Mouse (Mus musculus) urinary bladder, postnatal 25 days (tissue): Measurements from ENCODE around the gene Phgdh.
A peak's percentile ranks its signal among the peaks of the same experiment; 100 is the strongest.

Source experiments
- DNase-seq: peaks from one replicate; pipeline ENCODE4 v3.0.0; 2022; ENCODE audit warnings: low spot score

The Phgdh gene

GRCm38 (mm10) chr3:98348106-98348505 is 8.3 kb upstream of the Phgdh start:
- no peak for DNase-seq

- DNase-seq, result no peak
These were observed 3.4 kb upstream of the Phgdh start for GRCm38 (mm10) chr3:98343235-98343634.

DNA sequence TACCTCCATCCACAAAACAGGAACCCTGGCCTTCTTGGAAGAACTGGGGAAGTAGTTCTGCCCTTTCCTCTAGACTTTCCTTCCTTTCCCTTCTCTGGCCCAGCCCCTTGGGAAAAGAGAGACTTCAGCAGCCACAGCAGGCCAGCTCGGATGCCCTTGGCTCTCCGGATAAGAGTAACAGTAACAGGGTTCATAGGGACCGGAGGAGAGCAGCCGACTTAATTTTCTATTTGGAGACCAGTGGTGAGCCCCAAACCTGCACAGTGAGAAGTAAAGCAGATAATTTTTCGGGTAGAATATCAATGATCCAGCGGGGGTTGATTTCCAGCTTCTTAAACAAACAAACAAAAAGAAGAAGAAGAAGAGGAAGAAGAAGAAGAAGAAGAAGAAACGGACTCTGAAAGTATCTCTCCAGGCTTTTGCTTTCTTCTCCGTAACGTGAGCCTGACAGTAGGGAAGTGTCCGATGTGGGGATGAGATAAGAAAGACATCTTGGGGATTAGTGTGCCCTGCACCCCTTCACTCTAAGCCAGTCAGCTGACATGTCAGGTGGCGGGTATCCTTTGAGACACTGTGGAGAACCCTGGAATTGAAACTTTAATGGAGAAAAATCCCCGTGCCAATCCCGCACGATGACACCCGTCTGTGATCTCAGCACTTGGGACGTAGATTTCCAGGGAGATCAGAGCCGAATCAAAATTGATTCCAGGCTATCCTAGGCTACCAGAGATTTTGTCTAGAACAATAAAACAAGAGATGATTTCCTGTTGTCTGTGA is 1.2 kb upstream of the Phgdh start:
- DNase-seq, result no peak

DNA sequence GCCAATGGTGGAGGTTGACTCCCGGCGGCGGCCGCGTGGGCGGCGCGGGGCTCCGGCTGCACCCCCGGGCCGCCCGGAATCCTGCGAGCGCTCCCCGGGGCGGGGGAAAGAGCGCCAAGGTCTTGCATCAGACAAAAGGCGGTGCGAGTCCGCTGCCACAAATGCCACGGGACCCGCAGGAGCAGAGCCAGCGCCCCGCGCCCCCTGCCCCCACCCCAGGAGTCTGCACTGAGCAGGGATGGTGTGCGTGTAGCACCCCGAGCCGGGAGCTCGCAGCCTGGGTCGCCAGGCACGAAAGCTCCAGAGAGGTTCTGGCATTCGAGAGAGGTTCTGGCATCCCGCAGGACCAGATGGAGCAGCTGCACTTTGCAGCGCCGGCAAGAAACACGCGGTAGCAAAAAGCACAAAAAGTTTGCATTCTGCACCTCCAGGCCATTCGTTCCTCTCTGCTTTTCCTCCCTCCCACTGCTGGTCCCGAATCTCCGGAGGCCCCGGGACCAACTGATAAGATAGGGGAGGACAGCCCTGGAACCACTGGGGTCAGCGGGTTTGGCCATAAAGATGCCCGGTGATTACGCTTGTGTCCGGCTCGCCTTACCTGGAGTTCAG is 589 bp downstream of the Phgdh start:
- peak; percentile 51 for DNase-seq

- peak; percentile 60 for DNase-seq
These were observed 1.2 kb downstream of the Phgdh start for GRCm38 (mm10) chr3:98338584-98339041.

GRCm38 (mm10) chr3:98336661-98337654 is 2.8 kb downstream of the Phgdh start:
- DNase-seq, result no peak

DNA sequence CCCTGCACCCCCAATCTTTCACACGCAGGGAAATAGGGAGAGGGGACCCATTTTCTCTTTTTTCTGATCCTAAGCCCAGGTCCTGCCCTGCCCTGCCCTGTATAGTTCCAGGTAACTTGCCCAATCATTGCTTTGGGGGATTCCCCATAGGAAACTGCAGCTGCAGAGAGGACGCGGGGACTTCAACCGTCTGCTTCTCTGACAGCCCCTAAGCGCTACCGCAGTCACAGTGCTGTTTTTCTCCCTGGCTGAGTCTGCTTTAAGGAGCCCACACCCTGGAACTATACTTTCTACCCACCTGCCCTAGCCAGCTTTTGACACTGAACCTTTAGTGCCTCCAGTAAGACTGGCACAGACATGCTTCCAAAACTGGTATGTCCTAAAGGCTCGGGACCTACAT is 3.9 kb downstream of the Phgdh start:
- no peak for DNase-seq

DNA sequence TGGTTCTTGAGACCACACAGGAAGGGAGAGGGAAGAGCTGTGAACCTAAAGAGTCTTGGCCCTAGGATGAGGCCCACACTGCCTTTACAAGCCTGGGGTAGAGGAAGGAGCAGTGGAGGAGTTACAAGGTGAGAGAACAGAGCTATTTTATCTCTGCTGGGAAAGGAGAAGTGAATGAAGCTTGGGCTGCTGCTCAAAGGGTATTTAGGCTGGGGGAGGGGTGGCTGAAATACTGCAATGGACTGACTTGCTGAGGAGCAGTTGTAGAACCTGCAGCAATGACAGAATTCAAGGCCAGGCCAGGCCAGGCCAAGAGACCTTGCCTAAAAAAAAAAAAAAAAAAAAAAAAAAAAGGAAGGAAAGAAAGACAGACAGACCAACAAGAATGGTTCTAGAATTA is 4.5 kb downstream of the Phgdh start:
- no peak for DNase-seq

DNA sequence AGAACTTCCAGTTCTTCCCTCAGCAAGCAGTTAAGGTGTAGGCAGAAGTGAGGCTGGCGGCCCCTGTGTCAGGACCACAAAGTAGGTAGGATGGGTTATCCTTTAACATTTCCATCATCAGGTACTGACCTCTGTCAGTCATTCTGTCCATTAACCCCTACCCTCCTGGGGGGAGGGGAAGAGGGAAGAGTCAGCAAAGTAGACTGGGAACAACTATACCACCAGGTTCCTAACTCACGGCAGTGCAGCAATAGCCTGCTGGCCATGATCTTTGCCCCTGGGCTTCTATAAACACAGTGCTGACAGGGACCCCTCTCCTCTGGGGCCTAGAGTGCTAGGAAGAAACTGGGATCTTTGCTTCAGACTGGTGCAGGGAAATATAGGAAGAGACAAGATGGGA is 5.8 kb downstream of the Phgdh start:
- DNase-seq, result no peak

GRCm38 (mm10) chr3:98324235-98324634 is 15.6 kb downstream of the Phgdh start:
- no peak for DNase-seq

GRCm38 (mm10) chr3:98322209-98322608 is 17.6 kb downstream of the Phgdh start:
- DNase-seq, result no peak

- DNase-seq, result no peak
These were observed 20.6 kb downstream of the Phgdh start for GRCm38 (mm10) chr3:98319190-98319589.

- DNase-seq, result no peak
These were observed 22.6 kb downstream of the Phgdh start for GRCm38 (mm10) chr3:98317143-98317542.

DNA sequence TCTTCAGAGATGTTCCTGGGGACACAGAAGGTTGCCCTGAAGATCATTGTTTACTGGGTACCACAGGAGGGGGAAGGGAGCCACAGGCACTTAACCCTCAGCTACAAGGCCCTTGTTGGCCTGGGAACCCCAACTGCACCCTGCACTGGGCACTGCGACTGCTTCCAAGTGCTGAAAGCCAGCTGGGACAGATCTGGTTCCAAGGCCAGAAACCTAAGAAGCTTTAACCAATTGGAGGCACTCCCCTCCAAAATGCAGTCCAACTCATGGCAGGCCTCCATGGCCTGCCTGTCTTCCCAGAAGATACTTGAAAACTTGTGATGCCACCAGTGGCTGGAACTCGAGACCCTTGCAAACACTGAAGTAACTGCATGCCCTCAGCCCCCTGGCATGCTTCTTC is 24.6 kb downstream of the Phgdh start:
- no peak for DNase-seq

DNA sequence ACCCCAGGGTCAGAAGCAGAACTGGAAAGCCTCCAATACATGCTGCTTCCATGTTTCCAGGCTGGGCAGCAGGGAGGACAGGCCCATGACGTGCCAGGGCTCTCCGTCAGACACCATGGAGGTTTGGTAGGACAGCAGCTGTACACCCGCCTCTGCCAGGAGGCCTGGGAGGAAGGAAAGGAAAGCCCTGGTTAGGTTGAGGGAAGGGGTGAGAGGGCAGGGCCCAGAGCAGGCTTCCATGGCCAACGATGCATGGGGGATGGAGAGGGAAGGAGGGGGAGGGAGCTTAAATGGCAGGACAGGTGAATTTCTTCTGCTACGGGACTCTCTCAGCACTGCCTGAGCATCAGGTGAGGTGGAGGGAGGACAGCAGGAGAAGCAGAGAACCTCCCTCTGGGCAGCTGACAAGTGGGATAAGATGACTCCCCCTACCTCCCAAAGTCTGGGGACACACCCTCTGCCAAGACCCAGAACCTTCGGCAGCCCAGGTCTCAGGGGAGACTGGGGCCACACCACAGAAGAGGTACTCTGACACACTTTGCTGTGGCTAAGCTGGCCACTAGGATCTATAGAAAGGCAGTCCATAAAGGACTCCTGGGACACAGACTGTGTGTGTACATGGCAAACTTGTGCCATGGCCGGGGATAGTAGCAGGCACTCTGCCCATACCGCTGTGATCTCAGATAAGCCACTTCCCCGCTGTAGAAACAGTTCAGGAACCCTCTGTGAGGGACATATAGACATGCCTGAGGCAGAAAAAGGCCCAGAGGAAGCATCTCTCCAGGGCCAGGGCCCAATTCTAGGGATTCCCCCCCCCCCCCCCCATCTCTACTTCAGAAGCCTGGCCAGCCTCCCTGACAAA is 26.3 kb downstream of the Phgdh start:
- DNase-seq, result no peak

GRCm38 (mm10) chr3:98312867-98313266 is 26.9 kb downstream of the Phgdh start:
- peak; percentile 46 for DNase-seq

DNA sequence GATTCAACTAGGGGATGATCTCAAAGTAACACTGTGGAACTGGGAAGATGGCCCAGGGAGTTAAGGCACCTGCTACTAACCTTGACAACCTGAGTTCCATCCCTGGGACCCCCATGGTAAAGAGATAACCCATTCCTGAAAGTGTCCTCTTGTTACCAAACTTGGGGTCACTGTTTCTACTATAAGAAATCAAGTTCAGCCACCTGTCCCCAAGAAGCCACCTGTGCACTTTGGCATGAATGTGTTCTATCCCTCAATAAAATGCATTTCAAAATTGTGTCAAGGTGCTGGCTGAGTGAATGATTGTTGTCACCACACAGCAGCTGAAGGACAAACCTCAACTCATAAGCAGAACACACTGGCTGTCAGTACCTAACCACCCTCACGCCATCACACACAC is 29.3 kb downstream of the Phgdh start:
- no peak for DNase-seq

DNA sequence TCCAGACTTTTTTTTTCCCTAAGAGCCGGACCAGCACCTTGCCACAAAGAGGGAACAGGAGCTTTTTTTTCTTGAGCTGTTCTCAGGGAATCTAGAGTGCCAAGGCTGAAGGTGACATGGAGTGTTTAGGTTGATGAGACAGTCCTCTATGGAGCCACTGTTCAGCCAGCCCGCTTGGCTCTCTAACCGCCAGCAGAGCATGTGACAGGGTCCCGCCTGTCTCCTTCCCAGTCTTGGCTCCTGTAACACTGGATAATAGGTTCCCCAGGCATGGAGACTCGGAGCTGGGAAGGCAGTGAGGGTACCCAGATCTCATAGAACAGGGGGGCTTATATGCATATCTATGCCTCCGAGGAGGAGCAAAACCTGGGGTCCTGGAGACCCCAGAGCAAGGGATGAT is 31.2 kb downstream of the Phgdh start:
- DNase-seq, result no peak

- DNase-seq, result no peak
These were observed 38.0 kb downstream of the Phgdh start for GRCm38 (mm10) chr3:98301761-98302160.

- no peak for DNase-seq
These were observed 39.5 kb downstream of the Phgdh start for GRCm38 (mm10) chr3:98300266-98300665.

GRCm38 (mm10) chr3:98299391-98300100 is 40.2 kb downstream of the Phgdh start:
- no peak for DNase-seq
